ENCODE assay signal across 11 mouse cellular contexts in the genomic region with DNA sequence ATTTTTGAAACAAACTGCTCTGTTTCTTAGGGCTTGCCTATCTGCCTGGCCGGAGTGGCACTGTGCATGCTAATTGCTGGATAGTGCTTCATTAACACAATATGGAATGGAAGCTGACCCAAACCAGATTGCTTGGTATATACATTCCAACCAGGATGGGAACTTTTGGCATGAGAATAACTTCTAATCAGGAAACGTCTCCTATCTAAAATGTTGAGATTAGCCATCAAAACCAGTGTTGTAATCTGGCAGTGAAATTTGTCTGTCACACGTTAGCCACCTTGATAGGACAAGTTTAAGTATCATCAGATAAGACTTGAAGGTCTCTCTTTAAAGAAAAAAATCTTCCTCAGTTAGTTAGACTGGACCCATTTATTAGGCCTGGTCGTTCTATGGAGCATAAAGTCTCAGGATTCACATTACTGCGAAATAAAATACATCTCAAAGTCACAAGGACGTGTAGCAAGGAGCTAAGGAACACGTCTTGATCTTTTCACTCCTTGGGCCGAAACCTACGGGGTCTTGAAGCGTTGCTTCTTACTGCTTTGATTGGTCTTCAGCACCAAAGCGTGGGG. TPM values are rescaled to one million over a fixed set of nuclear protein-coding genes. Genes with fewer than 3 reads are reported as not detected.
A peak's percentile ranks its signal among the peaks of the same experiment; 100 is the strongest.
DNase-seq lines count a peak whose midpoint lies in the region; ATAC-seq lines count a peak whose summit lies in the region.
"Had no signal": no experiment of that assay in that cellular context is flagged by ENCODE, and none has a peak within 500 bp of the region (broad histone marks: within the 10 kb centered on the region; RNA-seq: fewer than 3 reads in every experiment).

No protein-coding gene starts in this region.

- no peak overlapping the region for H3K9ac ChIP-seq in neural tube, embryonic 15.5 days (replicated peaks)
- H3K9ac ChIP-seq in limb, embryonic 12.5 days (replicated peaks): no peak overlapping the region
- no peak overlapping the region for H3K9ac ChIP-seq in stomach, embryonic 16.5 days (ENCODE audit: low read length)

- peaks cover 33% of the 10 kb centered on the region for H3K4me1 ChIP-seq in neural tube, embryonic 15.5 days
- peaks cover 31% of the 10 kb centered on the region for H3K4me1 ChIP-seq in limb, embryonic 12.5 days (replicated peaks)
- peaks cover 13% of the 10 kb centered on the region for H3K4me1 ChIP-seq in stomach, embryonic 16.5 days (ENCODE audit: control insufficient read depth, insufficient read depth, low read length)

- no peak for ATAC-seq in neural tube, embryonic 15.5 days (ENCODE audit: low FRiP score)
- ATAC-seq in limb, embryonic 12.5 days (ENCODE audit: insufficient number of reproducible peaks, insufficient read depth, low FRiP score, low TSS enrichment, low read depth): no peak
- no peak for ATAC-seq in stomach, embryonic 16.5 days (ENCODE audit: insufficient read depth, low FRiP score)

- peak; percentile 25 to 26 for DNase-seq in cerebellum, postnatal 10 days
- no peak for DNase-seq in cerebellum, adult 11 months
- DNase-seq in neural tube, embryonic 10.5 days (ENCODE audit: extremely low spot score, low spot score): peak; percentile 20
- no peak for DNase-seq in layer of hippocampus, adult 8-10 months (ENCODE audit: low spot score in 2 of 2)
- DNase-seq in T-cell, adult 2 months (ENCODE audit: low spot score): no peak
- DNase-seq: cerebellum, adult 2 months had no signal

- no peaks in the 10 kb centered on the region for H3K9me3 ChIP-seq in neural tube, embryonic 15.5 days (replicated peaks)
- H3K9me3 ChIP-seq in limb, embryonic 12.5 days: no peaks in the 10 kb centered on the region
- no peaks in the 10 kb centered on the region for H3K9me3 ChIP-seq in stomach, embryonic 16.5 days (replicated peaks; ENCODE audit: control insufficient read depth, low read length)

- no peak overlapping the region for H3K27ac ChIP-seq in neural tube, embryonic 15.5 days (replicated peaks)
- H3K27ac ChIP-seq in limb, embryonic 12.5 days: no peak overlapping the region
- H3K27ac ChIP-seq in stomach, embryonic 16.5 days (ENCODE audit: low read length): no peak overlapping the region
- H3K27ac ChIP-seq: layer of hippocampus, adult 2 months had no signal

- WGBS in neural tube, embryonic 15.5 days: 3% methylated on average over 11 of the region's 11 CpGs
- 3% methylated on average over 11 of the region's 11 CpGs for WGBS in limb, embryonic 12.5 days
- 23% methylated on average over 11 of the region's 11 CpGs for WGBS in stomach, embryonic 16.5 days

- peaks cover 86% of the 10 kb centered on the region for H3K27me3 ChIP-seq in neural tube, embryonic 15.5 days (replicated peaks)
- peaks cover 92% of the 10 kb centered on the region for H3K27me3 ChIP-seq in limb, embryonic 12.5 days
- peaks cover 76% of the 10 kb centered on the region for H3K27me3 ChIP-seq in stomach, embryonic 16.5 days (ENCODE audit: control insufficient read depth, insufficient read depth, low read length)

- no peak overlapping the region for H3K4me2 ChIP-seq in neural tube, embryonic 15.5 days
- H3K4me2 ChIP-seq in limb, embryonic 12.5 days: no peak overlapping the region
- H3K4me2 ChIP-seq in stomach, embryonic 16.5 days (ENCODE audit: low read depth, low read length): peak overlapping the region; percentile 27

- H3K36me3 ChIP-seq in neural tube, embryonic 15.5 days: no peaks in the 10 kb centered on the region
- H3K36me3 ChIP-seq in limb, embryonic 12.5 days: no peaks in the 10 kb centered on the region
- H3K36me3 ChIP-seq in stomach, embryonic 16.5 days (ENCODE audit: control insufficient read depth, insufficient read depth, low read length): no peaks in the 10 kb centered on the region

- H3K4me3 ChIP-seq in neural tube, embryonic 15.5 days (replicated peaks): no peak overlapping the region
- peak overlapping the region; percentile 40 for H3K4me3 ChIP-seq in limb, embryonic 12.5 days (replicated peaks)
- H3K4me3 ChIP-seq in stomach, embryonic 16.5 days (replicated peaks; ENCODE audit: low read length): peak overlapping the region; percentile 7; the same call in 1 of the 2 replicates
- H3K4me3 ChIP-seq: erythroblast, embryonic 14.5 days; layer of hippocampus, adult 2 months had no signal

RNA-seq across cellular contexts. Expression of a gene that starts 2.1 kb away (rescaled TPM):
- polyA plus RNA-seq in neural tube, embryonic 15.5 days (2015; fragmentation: Nextera tagmentation; extraction: Ambion mirVana): 5.1 and 5.2 TPM in 2 replicates
- 34.8 and 35.6 TPM in 2 replicates for polyA plus RNA-seq in limb, embryonic 12.5 days (2016; fragmentation: Nextera tagmentation; extraction: Ambion mirVana)
- 19.0 and 22.1 TPM in 2 replicates for polyA plus RNA-seq in stomach, embryonic 16.5 days (2015; fragmentation: Nextera tagmentation; extraction: Ambion mirVana)
- not detected for total RNA-seq in layer of hippocampus, adult 8-10 months (2022)
- total RNA-seq: layer of hippocampus, adult 2 months had no signal
- polyA plus RNA-seq: erythroblast, embryonic 14.5 days had no signal

Comparison
In these comparisons a context has a peak if more than half of its experiments do, and no peak if none do; other contexts are left out.
1. DNase-seq: peak in cerebellum, postnatal 10 days (2 of 2) and neural tube, embryonic 10.5 days (single experiment); none in cerebellum, adult 11 months (single experiment), layer of hippocampus, adult 8-10 months (0 of 2) and T-cell, adult 2 months (single experiment).